Mouse (Mus musculus): ENCODE measurements at regions not wholly inside any gene's neighbourhood (a gene's known extent, or its start where the extent isn't known, plus 50 kb on each side); places are given as distances from the start of the nearest gene placed in this dataset.
A peak's percentile ranks its signal among the peaks of the same experiment; 100 is the strongest.

DNA sequence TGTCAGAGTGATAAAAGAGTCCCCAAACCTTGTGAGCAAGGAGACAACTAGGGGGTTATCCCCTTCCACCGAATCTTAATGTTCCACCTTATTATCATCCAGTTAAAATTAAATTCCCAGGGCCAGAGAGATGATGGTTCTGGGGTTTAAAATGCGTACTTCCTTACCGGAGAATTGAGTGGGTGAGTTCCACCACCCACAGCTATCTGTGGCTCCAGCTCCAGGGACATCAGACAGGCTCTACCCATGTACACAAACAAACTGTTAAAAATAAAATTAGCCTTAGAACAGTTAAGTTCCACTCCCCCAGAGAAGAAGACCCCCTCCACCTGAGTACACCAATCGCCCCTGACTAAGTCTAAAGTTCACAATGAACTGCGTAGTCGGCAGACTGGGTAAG lies 52.0 kb upstream of the Mgat5 start:
- no peak for DNase-seq (ENCODE audit: extremely low read depth, low read depth, low spot score)
- Histone ChIP-seq H3K27ac (replicated peaks; ENCODE audit: insufficient read depth, low read depth, low read length) (no peak overlapping the region), H3K36me3 (ENCODE audit: control insufficient read depth, insufficient read depth, low read length) (no peaks in the 10 kb centered on the region), H3K9ac (ENCODE audit: low read depth, low read length) (no peak overlapping the region), H3K79me2 (ENCODE audit: control insufficient read depth, insufficient read depth, low read length) (no peaks in the 10 kb centered on the region), H3K4me1 (ENCODE audit: control insufficient read depth, insufficient read depth, low read length) (no peaks in the 10 kb centered on the region), H3K4me3 (ENCODE audit: insufficient read depth, low read depth, low read length) (no peak overlapping the region), H3K27me3 (ENCODE audit: control insufficient read depth, insufficient read depth, low read length) (no peaks in the 10 kb centered on the region; the same call in 1 of the 2 replicates)
- WGBS = 60% methylated on average over 6 of the region's 6 CpGs
- TF ChIP-seq POLR2A (IDR thresholded peaks at IDR 0.05; ENCODE audit: extremely low read depth, insufficient read depth, low read length) (no peak), CTCF (IDR thresholded peaks at IDR 0.05; ENCODE audit: low read depth, low read length) (no peak)

- Histone ChIP-seq H3K27ac (replicated peaks; ENCODE audit: insufficient read depth, low read depth, low read length) (no peak overlapping the region), H3K4me3 (ENCODE audit: insufficient read depth, low read depth, low read length) (no peak overlapping the region), H3K79me2 (ENCODE audit: control insufficient read depth, insufficient read depth, low read length) (no peaks in the 10 kb centered on the region), H3K4me1 (ENCODE audit: control insufficient read depth, insufficient read depth, low read length) (no peaks in the 10 kb centered on the region), H3K36me3 (ENCODE audit: control insufficient read depth, insufficient read depth, low read length) (no peaks in the 10 kb centered on the region), H3K27me3 (ENCODE audit: control insufficient read depth, insufficient read depth, low read length) (no peaks in the 10 kb centered on the region; the same call in 1 of the 2 replicates), H3K9ac (ENCODE audit: low read depth, low read length) (no peak overlapping the region)
- no peak for DNase-seq (ENCODE audit: extremely low read depth, low read depth, low spot score)
- 77% methylated on average over 4 of the region's 4 CpGs for WGBS
- TF ChIP-seq POLR2A (IDR thresholded peaks at IDR 0.05; ENCODE audit: extremely low read depth, insufficient read depth, low read length) (no peak), CTCF (IDR thresholded peaks at IDR 0.05; ENCODE audit: low read depth, low read length) (no peak)
Observed at GRCm38 (mm10) chr1:127135521-127135920, 69.3 kb upstream of the Mgat5 start.

- Histone ChIP-seq H3K27ac (replicated peaks; ENCODE audit: insufficient read depth, low read depth, low read length) (no peak overlapping the region), H3K9ac (ENCODE audit: low read depth, low read length) (no peak overlapping the region), H3K4me1 (ENCODE audit: control insufficient read depth, insufficient read depth, low read length) (no peaks in the 10 kb centered on the region), H3K36me3 (ENCODE audit: control insufficient read depth, insufficient read depth, low read length) (no peaks in the 10 kb centered on the region), H3K79me2 (ENCODE audit: control insufficient read depth, insufficient read depth, low read length) (no peaks in the 10 kb centered on the region), H3K4me3 (ENCODE audit: insufficient read depth, low read depth, low read length) (no peak overlapping the region), H3K27me3 (ENCODE audit: control insufficient read depth, insufficient read depth, low read length) (no peaks in the 10 kb centered on the region)
- TF ChIP-seq CTCF (IDR thresholded peaks at IDR 0.05; ENCODE audit: low read depth, low read length) = no peak
- TF ChIP-seq POLR2A (IDR thresholded peaks at IDR 0.05; ENCODE audit: extremely low read depth, insufficient read depth, low read length) = no peak
- WGBS = 31% methylated on average over 5 of the region's 5 CpGs
- DNase-seq (ENCODE audit: extremely low read depth, low read depth, low spot score) = peak; percentile 26
Observed at GRCm38 (mm10) chr1:127131871-127132270, 72.9 kb upstream of the Mgat5 start.

GRCm38 (mm10) chr1:127124862-127125261 lies 80.0 kb upstream of the Mgat5 start:
- no peaks in the 10 kb centered on the region for H3K4me1 ChIP-seq (ENCODE audit: control insufficient read depth, insufficient read depth, low read length)
- no peak for DNase-seq (ENCODE audit: extremely low read depth, low read depth, low spot score)
- no peak overlapping the region for H3K9ac ChIP-seq (ENCODE audit: low read depth, low read length)
- H3K79me2 ChIP-seq (ENCODE audit: control insufficient read depth, insufficient read depth, low read length) = no peaks in the 10 kb centered on the region
- TF ChIP-seq POLR2A (IDR thresholded peaks at IDR 0.05; ENCODE audit: extremely low read depth, insufficient read depth, low read length) (no peak), CTCF (IDR thresholded peaks at IDR 0.05; ENCODE audit: low read depth, low read length) (no peak)
- 88% methylated on average over 5 of the region's 5 CpGs for WGBS
- H3K27ac ChIP-seq (replicated peaks; ENCODE audit: insufficient read depth, low read depth, low read length) = no peak overlapping the region
- no peaks in the 10 kb centered on the region for H3K27me3 ChIP-seq (ENCODE audit: control insufficient read depth, insufficient read depth, low read length)
- no peaks in the 10 kb centered on the region for H3K36me3 ChIP-seq (ENCODE audit: control insufficient read depth, insufficient read depth, low read length)
- H3K4me3 ChIP-seq (ENCODE audit: insufficient read depth, low read depth, low read length) = no peak overlapping the region

GRCm38 (mm10) chr1:127118019-127118418 lies 86.8 kb upstream of the Mgat5 start:
- DNase-seq (ENCODE audit: extremely low read depth, low read depth, low spot score) = no peak
- Histone ChIP-seq H3K4me3 (ENCODE audit: insufficient read depth, low read depth, low read length) (no peak overlapping the region), H3K9ac (ENCODE audit: low read depth, low read length) (no peak overlapping the region), H3K36me3 (ENCODE audit: control insufficient read depth, insufficient read depth, low read length) (no peaks in the 10 kb centered on the region), H3K27ac (replicated peaks; ENCODE audit: insufficient read depth, low read depth, low read length) (no peak overlapping the region), H3K4me1 (ENCODE audit: control insufficient read depth, insufficient read depth, low read length) (no peaks in the 10 kb centered on the region), H3K27me3 (ENCODE audit: control insufficient read depth, insufficient read depth, low read length) (no peaks in the 10 kb centered on the region), H3K79me2 (ENCODE audit: control insufficient read depth, insufficient read depth, low read length) (no peaks in the 10 kb centered on the region)
- WGBS = 70% methylated on average over 1 of the region's 1 CpGs
- TF ChIP-seq CTCF (IDR thresholded peaks at IDR 0.05; ENCODE audit: low read depth, low read length) = no peak
- no peak for TF ChIP-seq POLR2A (IDR thresholded peaks at IDR 0.05; ENCODE audit: extremely low read depth, insufficient read depth, low read length)

GRCm38 (mm10) chr1:127107485-127107884 lies 97.3 kb upstream of the Mgat5 start:
- TF ChIP-seq POLR2A (IDR thresholded peaks at IDR 0.05; ENCODE audit: extremely low read depth, insufficient read depth, low read length) (no peak), CTCF (IDR thresholded peaks at IDR 0.05; ENCODE audit: low read depth, low read length) (no peak)
- H3K27me3 ChIP-seq (ENCODE audit: control insufficient read depth, insufficient read depth, low read length) = no peaks in the 10 kb centered on the region
- no peak overlapping the region for H3K4me3 ChIP-seq (ENCODE audit: insufficient read depth, low read depth, low read length)
- no peak overlapping the region for H3K27ac ChIP-seq (replicated peaks; ENCODE audit: insufficient read depth, low read depth, low read length)
- DNase-seq (ENCODE audit: extremely low read depth, low read depth, low spot score) = no peak
- no peaks in the 10 kb centered on the region for H3K79me2 ChIP-seq (ENCODE audit: control insufficient read depth, insufficient read depth, low read length)
- no peaks in the 10 kb centered on the region for H3K36me3 ChIP-seq (ENCODE audit: control insufficient read depth, insufficient read depth, low read length)
- H3K9ac ChIP-seq (ENCODE audit: low read depth, low read length) = no peak overlapping the region
- no peaks in the 10 kb centered on the region for H3K4me1 ChIP-seq (ENCODE audit: control insufficient read depth, insufficient read depth, low read length)
- 74% methylated on average over 5 of the region's 5 CpGs for WGBS

Data from liver, adult 2 months (tissue).